Mouse (Mus musculus): ENCODE results near the gene Mto1.
"Not testable (repeated sequence)": the region's sequence is repeated elsewhere in the genome, so short reads cannot be mapped to it uniquely, and the experiment has no call there.

GRCm38 (mm10) chr9:78478009-78478605 lies 30.1 kb downstream of the Mto1 start:
- TF ChIP-seq EP300, CTCF (IDR thresholded peaks at IDR 0.05; ENCODE audit: low read depth): not testable (repeated sequence)
